Mouse (Mus musculus) megakaryocyte-erythroid progenitor cell, adult 5-6 weeks (primary cell): ENCODE results near the gene Dennd4a. TPM values are rescaled to one million over a fixed set of nuclear protein-coding genes. Genes with fewer than 3 reads are reported as not detected.
"Not testable (repeated sequence)": the region's sequence is repeated elsewhere in the genome, so short reads cannot be mapped to it uniquely, and the experiment has no call there.

ENCODE experiments used
- ATAC-seq: replicated peaks from 2 replicates; pipeline ENCODE4 v1.8.0; 2016; ENCODE audit warnings: mild to moderate bottlenecking, inconsistent platforms; ENCODE audit not compliant: severe bottlenecking, poor library complexity, low FRiP score, low TSS enrichment
- total RNA-seq, 2 experiments: library from RNA; stranded (forward) in 1 of 2; stranded (reverse) in 1 of 2; fragments of 200-1000, 215-1000 nt in 1 of 2; fragments of >200 nt in 1 of 2; fragmentation: Nextera tagmentation in 1 of 2; gene quantifications; 2 replicates each; pipeline ENCODE4 v1.2.3; 2014 to 2017

Gene Dennd4a
- total RNA-seq, 2 experiments from 2014 or later: 50.6 to 56.7 TPM

DNA sequence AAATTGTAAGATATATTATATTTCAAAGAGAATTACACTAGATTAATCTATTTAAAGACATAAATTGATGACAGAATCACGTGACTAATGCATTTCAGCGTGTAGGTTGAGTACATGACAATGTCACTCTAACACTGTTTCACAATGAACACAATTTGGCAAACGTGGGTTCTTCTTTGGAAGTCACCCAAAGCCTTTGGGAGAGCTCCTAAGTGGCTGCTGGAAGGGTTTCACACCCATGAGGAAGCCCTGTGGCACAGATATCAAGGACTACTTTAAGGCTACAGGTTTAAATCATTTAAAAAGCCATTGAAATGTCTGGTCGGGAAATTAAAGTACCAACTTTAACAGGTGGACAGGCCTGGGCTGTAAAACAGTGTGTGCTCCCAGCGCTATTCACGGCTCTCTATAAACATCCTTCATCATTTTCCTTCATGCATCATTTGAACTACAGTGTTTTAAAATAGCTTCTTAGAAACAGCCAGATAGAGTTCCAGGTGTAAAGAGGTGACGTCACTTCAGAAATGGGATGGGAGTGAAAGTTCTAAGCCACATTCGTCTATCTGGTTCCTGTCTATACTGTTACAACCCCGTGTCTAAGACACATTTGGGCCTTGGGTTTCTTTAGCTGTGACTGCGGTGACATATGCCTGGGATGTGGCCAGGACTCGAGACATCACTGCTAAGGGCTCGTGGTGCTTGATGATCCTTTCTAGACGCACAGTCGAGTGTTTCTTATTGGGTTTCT, 3.9 kb upstream of the Dennd4a start:
- ATAC-seq: no peak

DNA sequence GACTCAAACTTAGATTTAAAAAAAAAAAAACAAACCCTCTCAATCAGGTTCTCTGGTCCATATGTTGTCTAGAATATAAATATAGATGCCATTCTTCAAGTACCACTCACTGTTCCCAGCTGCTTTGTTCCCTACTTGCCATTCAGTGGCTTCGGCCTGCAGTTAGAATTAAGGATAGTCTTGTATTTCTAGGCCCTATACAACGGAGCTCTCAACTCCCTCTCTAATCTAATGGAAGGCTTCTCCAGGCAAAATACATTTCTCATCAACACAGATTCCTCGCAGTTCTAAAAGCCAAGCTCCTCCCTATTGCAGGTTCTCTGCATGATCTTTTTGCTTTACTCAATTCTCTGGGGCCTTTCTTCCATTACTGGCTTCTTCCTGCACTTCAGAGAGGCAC, 1.3 kb upstream of the Dennd4a start:
- ATAC-seq: no peak

DNA sequence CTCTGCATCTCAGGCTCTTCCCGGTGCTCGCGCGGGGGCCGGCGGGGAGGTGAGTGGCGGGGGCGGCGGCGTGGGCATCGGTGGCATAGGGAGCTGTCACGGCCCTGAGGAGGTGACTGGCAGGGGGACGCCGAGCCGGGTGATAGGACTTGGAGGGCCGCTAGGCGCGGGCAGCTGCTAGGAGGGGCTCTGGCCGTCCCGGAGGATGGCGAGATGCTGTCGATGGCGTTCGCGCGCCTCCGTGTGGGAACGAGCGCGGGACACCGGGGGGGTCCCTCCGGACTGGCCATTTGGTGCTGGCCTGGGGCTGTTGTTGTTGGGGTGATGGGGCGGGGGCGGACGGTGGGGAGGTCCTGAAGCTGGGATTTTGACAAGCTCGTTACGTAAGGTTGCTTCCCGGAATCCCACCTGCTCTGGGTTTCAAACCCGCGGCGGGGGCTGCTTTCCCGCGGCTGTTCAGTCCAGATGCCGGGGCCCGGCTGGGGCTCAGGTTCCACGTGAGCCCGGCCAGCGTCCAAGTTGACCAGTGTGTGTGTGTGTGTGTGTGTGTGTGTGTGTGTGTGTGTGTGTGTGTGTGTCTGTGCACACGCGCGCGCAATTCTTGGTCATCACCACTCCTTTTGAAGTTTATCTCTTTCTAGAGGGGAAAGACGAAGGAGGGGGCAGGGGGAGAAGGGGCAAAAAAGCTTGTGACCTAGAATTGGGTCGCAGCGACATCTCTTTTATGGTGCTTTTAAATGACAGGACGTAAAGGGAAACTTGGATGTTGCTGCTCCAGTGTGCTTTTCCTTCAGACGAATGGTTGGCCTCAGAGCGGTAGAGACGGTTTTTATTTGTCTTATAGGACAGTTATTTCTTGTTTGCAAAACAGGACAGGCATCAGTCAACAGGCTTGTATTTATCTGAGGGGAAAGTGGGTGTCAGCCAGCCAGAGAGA, 666 bp downstream of the Dennd4a start:
- ATAC-seq: peak; percentile 31

DNA sequence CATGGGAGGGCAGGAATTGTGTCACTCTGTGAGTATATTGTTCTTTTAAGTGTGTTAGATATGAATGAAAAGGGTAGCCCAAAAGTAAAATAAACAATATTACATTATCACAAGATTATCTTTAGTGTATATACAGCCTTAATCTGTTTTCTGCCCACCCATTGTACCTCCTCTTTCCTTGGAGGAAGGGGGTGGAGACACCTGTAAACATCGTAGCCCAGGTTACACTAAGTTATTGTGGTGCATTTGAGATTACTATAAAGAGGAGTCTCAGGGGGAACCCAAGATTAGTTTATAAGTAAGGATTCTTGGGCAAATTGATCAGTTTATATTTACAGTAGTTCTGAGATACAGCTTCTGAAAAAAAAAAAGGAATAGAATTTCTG, 1.3 kb downstream of the Dennd4a start:
- ATAC-seq: no peak

DNA sequence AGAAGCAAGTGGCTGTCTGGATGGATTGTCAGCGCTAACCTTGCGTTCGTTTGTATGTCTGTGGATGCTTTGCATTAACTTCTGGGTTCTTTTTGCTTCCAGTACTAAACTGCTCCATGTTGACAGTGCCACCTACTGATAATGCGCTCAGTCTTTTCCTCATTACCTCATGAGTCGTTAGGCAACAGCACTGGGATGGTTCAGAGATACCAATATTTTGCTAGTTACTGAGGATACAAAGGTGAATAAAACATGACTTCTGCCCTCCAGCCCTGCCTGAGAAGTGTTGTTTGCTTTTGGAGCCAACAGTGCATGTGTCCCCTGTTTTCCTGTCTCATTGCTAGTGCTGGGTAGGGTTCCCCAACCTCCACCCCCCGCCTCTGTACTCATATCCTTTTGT, 3.1 kb downstream of the Dennd4a start:
- no peak; the same call in 1 of the 2 replicates for ATAC-seq

DNA sequence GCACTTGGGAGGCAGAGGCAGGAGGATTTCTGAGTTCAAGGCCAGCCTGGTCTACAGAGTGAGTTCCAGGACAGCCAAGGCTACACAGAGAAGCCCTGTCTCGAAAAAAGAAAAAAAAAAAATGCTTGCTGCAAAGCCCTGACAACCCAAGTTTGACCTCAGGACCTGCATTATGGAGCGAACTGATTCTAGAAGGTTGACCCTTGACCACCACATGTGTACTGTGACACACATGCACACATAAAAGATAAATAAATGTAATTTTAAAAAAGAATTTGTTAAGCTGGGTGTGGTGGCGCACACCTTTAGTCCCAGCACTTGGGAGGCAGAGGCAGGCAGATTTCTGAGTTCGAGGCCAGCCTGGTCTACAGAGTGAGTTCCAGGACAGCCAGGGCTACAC, 8.5 kb downstream of the Dennd4a start:
- not testable (repeated sequence) for ATAC-seq

DNA sequence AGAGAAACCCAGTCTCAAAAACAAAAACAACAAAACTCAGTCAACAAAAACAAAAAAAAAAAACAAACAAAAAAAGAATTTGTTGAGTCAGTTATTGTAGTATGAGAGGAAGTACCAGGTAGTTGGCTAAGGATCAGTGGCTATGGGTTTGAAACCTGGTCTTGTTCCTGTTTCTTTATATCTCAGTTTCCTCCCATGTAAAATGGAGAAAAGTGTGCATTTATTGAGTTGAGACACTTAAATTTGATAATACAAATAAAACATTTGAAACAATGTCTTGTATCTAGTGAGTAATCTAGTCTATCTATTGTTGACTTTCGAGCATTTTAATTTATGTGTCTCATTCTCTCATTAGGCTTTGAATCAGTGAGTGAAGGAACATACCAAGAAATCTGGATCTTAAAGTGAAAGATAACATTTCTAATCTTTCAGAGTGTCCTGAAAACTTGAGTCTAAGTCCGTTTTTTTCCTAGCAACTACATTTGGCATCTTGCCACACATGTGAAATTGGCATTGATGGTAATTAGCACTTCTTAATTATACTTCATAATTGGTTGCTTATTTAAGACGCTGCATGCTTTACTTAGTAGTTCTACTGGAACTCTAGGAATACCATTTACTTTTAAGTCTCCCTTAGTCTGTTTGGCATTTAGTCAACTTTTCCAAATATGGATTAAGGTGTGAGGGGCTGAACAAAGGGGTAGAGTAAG, 9.1 kb downstream of the Dennd4a start:
- ATAC-seq: no peak

DNA sequence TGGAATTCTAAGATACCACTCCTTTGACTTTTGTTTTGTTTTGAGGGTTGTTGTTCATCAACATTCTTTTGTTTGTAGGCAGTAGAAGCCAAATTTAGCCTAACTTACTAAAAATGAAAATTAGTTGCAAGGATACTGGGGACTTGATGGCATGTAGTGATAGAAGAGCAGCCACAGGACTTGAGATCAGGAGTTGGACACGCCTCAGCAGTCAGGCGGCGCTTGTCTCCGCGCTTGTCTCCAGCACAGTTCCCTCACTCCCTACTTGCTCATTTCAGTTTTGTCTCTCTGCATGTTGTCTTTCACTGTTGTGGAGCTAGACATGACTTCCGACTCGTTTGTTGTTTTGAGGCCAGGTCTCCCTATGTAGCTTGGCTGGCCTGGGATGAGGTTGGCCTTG, 11.1 kb downstream of the Dennd4a start:
- 0 out of 2 replicates have a peak, but pooled peaks have one; percentile 70 for ATAC-seq

DNA sequence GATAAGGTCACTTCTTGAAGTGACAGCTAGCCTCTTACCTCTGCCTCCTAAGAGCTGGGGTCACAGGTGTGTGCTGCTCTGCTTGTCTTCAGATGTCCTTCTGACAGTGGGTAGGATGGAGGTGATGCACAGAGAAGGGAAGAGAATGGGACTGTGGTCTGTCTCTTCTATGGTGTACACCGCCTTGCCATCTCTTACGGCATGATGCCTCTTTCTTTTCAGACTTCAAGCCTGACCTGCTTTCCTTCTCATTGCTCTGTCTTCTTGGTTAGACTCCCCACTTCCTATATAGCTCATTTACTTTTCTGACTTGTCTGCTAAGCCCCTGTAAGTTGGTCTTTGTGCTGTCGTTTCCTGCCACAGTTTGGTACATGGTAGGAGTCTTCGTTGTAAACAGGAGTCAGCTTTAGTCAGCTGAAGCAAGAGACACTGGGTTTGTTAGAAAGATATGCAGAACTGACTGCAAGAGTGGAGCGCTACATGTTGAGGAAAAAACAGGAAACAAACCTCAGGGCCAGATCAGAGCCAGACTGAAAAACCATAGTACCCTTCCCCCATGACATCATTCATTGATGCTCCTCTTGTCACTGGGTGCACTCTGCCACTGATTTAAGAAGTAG, 13.4 kb downstream of the Dennd4a start:
- no peak for ATAC-seq

DNA sequence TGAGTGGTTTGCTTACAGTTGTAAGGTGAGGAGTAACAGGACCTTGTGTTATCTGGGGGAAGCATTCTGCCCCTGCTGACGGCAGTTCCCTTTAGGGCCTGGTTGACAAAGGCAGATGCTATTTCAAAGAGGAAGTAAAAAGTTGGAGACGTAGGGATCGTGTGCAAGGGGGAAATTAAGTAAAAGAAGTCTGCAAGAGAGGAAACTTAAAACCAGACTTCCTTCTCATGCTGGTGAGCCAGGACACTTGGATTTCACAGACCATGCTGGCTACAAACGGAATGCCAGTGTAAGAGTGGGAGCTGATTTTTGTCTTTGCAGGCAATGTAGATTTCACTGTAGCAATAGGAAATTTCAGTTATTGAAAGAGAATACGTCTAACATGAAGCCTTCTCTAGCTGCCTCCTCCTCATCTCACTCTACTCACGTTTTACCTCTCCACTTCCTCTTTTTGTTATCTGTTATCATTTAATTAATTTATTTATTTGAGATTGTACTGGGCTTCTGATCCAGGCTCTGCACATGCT, 19.0 kb downstream of the Dennd4a start:
- ATAC-seq: peak; percentile 69

DNA sequence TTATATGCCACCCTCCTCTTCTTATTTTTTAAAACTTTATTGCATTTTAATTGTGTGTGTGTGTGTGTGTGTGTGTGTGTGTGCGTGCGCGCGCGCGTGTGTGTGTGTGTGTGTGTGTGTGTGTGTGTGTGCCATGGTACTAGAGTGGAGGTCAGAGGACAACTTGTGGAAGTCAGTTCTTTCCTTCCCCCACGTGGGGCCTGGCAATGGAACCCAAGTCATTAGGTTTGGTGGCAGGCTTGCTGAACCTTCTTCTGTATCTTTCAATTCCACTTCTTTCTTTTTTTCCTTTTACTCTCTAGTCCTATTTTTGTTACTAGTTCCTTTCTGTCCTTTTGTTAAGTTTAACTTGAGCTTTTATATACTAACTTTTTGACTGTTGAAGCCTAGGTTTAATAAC, 19.5 kb downstream of the Dennd4a start:
- ATAC-seq: no peak

DNA sequence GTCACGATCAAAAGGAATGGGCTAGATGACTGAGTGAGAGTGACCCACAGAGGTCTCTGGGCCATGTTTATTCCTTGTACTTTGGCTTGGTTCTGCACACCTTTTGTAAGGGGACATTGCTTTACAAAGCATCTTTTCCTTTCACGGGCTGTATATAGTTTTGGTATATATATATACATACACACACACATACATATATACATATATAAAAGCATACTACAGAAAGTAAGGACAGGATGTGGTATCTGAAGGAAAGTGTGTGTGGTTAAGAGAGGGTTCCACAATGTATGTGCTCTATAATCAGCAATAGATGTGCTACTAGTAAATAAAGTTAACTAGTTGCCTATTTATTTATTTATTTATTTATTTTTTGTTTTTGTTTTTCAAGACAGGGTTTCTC, 20.6 kb downstream of the Dennd4a start:
- no peak for ATAC-seq

DNA sequence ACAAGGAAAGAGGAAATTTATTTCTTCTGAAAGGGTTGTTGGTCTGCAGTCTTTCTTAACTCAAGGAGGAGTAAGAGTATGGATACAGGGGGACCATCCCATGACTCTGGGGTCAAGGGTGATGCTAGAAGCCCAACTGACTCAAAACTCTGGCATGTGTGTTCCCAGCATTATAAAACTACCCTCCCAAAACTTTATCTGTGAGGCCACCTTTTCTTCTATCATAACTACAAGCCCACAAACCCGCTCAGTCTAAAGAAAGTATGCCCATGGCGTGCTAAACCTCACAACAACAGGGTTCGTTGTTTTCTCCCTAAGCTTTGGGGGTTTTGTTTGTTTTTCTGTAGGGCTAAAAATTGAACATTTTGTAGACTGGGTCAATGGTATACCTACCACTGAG, 23.3 kb downstream of the Dennd4a start:
- peak; percentile 86 for ATAC-seq

DNA sequence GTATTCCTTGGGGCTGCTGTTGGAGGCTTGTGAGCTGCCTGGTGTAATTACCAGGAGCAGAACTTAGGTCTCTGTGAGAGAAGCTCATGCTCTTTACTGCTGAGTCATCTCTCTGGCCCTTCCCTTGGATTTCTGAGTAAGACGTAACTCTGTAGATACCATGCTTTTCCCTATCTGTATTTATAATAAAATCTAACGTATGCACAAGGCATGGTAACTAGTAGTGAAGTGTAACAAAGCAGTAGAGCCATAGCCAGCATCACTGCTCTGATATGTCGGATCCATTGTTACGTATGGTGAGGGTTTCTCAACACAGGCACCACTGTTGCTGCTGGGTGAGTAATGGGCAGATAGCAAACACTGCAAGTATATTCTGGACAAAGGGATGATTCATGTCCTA, 34.2 kb downstream of the Dennd4a start:
- 0 out of 2 replicates have a peak, but pooled peaks have one; percentile 37 for ATAC-seq

DNA sequence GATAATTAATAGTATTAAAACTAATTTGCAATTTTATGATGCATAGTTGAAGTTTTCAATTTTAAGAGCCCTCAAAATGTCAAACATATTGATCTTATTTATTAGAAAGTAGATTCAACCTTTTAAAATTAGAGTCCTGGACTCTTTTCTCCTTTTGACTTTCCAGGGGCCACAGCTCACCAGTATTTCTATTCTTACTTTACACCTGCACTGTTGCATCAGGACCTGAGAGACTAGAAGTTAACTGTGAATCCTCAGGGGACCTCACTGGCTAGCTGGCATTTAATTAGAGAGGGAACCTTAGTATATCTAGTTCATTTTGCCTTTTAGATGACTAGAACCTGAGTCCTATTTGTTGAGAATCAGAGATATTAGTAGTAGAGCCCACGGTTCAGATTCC, 38.4 kb downstream of the Dennd4a start:
- no peak for ATAC-seq

DNA sequence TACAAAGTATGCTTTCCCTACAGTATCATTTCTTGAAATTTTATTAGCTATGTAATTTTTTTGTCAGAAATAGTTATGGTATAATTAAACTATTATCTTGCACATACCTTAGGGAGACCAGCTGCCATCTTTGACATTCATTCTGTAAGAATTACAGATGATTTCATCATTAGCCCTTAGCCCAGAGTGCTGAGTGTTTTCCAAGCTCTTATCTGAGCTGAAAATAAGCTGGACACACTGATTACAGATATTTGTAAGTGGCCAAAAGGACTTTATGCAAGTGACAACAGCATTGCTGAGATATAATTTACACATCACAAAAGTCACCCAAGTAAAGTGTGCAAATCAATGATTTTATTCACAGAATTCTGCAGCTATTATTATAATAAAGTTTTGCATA, 48.9 kb downstream of the Dennd4a start:
- ATAC-seq: no peak

DNA sequence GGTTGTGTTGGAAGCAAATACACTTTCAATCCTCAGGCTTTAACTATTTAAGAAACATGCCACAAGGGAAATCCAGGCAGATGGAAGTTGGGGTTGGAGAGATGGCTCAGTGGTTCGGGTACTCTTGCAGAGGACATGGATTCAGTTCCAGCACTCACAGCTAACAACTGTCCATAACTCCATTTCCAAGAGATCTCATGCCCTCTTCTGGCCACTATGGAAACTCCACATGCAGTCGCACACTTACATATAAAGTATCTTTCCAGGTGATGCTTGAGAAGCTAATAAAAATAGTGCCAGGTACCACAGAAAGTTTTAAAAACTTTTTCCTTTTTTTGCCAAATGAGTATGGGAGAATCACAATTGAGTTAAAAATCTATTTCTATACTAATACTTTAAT, 51.5 kb downstream of the Dennd4a start:
- ATAC-seq: no peak

DNA sequence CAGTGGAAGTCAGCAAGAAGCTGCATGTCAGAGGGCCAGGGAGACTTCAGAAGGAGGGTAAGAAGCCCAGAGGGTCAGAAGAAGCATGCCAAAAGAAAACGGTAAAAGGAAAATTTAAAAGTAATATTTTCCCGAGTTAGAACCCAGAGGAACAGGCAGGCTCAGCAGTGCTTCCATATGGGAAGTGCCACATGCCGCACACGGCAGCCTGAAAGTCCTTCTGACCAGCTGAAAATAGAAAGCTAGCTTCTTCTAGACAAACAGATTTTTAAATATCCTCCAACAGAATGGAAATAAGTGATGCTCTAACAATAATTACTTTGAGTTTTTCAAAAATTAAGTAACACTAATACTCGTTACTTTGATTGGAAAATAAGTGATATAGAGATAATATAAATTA, 74.9 kb downstream of the Dennd4a start:
- no peak for ATAC-seq

DNA sequence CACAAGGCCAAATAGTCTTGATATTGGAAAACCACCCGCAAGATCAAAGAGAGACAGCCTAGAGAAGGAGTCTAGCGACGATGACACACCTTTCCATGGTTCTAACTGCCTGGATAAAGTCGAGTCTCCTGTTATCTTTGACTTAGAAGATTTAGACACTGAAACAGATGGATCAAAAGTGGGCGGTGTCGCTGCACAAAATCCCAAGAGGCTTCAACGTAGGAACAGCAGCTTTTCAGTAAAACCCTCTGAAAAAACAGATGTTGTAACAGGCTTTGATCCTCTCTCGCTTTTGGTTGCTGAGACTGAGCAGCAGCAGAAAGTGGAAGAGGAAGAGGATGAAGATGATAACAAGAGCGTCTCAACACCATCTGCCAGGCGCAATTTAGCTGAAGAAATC, 85.5 kb downstream of the Dennd4a start:
- ATAC-seq: no peak
